Mouse (Mus musculus) liver, embryonic 14.5 days (tissue): Measurements from ENCODE around the gene Sgf29.

Experiments
- CTCF ChIP-seq: IDR thresholded peaks from 2 replicates; pipeline ENCODE4 v1.5.1; 2016; ENCODE audit warnings: antibody characterized with exemption, low read depth, control low read depth
- EP300 ChIP-seq: IDR thresholded peaks from 2 replicates; pipeline ENCODE4 v1.6.1; 2016; ENCODE audit warnings: antibody characterized with exemption, low read depth

DNA sequence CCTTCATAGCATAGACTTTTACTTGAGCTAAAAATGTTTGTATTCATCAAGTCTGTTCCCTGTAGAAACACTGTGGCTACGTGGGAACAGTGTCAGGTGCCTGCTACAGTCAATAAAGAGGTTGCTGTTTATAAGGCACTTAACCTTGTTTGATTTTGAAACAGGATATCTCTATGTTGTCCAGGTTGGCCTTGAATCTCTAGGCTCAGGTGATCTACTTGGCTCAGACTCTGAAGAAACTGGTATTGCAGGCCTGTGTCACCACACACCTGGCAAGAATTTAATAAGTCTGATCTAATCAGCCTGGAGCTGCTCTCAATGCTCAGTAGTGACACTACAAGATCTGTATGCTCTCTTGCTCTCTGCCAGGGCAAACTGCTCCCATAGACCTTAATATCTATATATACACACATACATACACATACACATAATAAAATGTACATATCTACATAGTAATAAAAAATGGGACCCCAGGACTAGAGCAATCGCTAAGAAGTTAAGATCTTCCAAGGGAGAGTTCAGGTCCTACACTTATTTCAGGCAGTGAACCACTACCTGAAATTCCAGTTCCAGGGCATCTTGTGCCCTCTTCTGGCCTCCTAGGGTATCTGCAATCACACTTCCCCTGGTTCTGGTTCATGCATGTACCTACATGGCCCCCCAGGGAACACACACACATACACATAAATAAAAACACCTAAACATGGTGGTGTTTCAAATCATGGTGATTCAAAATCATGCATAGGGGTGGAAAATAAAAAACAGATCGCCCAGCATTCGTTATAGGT, 12.2 kb upstream of the Sgf29 start:
- TF ChIP-seq CTCF (peak; percentile 78), EP300 (no peak)
